Mouse (Mus musculus): ENCODE measurements around the gene Nufip2. TPM values are rescaled to one million over a fixed set of nuclear protein-coding genes. Genes with fewer than 3 reads are reported as not detected.

The Nufip2 gene
- polyA plus RNA-seq (2017; shearing (Covaris generic)), result 83.4 TPM

DNA sequence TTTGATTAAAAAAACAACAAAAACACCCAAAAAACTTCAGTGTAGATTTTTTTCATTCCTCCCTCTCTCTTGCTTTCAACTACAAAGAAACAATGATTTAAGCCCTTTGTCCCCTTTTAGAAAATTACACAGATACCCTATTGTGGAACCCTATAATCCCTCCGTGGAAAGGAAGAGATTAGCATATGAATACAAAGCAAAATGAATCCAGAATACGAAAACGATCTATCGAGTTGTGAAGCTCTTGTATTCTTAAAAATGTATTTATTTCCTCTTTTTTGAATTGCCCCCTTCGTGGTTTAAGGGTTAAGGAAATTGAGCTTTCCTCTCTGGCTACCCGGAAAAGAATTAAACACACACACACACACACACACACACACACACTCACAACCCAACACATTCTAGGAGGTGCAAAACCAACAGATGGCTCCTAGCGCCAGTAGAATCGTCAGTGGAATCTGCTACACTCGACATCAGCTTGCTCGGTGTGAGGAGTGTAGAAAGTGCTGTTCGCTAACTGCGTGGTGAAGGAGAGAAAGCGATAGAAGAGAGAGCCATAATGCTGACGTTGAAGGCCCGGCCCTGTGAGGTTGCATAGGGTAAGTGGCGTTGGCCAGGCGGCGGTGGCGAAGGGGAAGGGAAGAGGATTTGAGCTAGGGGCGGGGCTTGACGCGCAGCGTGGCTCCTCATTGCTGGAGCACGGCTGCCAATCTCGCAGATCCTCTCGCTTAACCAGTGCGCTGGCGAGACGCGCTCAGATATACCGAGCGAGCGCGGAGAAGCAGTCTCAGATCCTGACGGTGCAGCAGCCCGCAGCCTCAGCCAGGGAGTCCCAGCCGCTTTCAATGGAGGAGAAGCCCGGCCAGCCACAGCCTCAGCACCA is at the start of gene Nufip2:
Nufip2 (plus strand) TSS at position 773 of the 883 bp plus-strand sequence.

GRCm38 (mm10) chr11:77725183-77725582 is 39.2 kb downstream of the Nufip2 start, which contains the start of gene Cryba1:
Cryba1 (minus strand) TSS chr11:77725283.

GRCm38 (mm10) chr11:77762783-77763672 is 77.1 kb downstream of the Nufip2 start, which contains the start of gene Myo18a:
Myo18a (plus strand) TSS chr11:77763246.

GRCm38 (mm10) chr11:77787707-77788106 is 101.8 kb downstream of the Nufip2 start, which contains the start of gene Gm10277:
Gm10277 (minus strand) TSS chr11:77787747.

Other genes with a start within 250 kb of the Nufip2 start
- gene Coro6, start 223.7 kb upstream of the Nufip2 start, polyA plus RNA-seq (2017; shearing (Covaris generic)), result not detected
- 0.76 TPM for gene Ankrd13b, start 196.5 kb upstream of the Nufip2 start, polyA plus RNA-seq (2017; shearing (Covaris generic))
- 6.9 TPM for gene Git1, start 192.6 kb upstream of the Nufip2 start, polyA plus RNA-seq (2017; shearing (Covaris generic))
- gene Abhd15, start 171.0 kb upstream of the Nufip2 start, polyA plus RNA-seq (2017; shearing (Covaris generic)), result 1.9 TPM
- gene Trp53i13, start 170.2 kb upstream of the Nufip2 start, polyA plus RNA-seq (2017; shearing (Covaris generic)), result 17.0 TPM
- 0.73 TPM for gene Gm10392, start 167.0 kb upstream of the Nufip2 start, polyA plus RNA-seq (2017; shearing (Covaris generic))
- 7.1 TPM for gene Taok1, start 78.3 kb upstream of the Nufip2 start, polyA plus RNA-seq (2017; shearing (Covaris generic))
- gene Cryba1, start 39.1 kb downstream of the Nufip2 start, polyA plus RNA-seq (2017; shearing (Covaris generic)), result 0.20 TPM
- gene Myo18a, start 77.1 kb downstream of the Nufip2 start, polyA plus RNA-seq (2017; shearing (Covaris generic)), result 69.4 TPM
- 0.51 TPM for gene Gm10277, start 101.6 kb downstream of the Nufip2 start, polyA plus RNA-seq (2017; shearing (Covaris generic))
- gene Pipox, start 207.9 kb downstream of the Nufip2 start, polyA plus RNA-seq (2017; shearing (Covaris generic)), result 1.8 TPM
- not detected for gene Sez6, start 244.6 kb downstream of the Nufip2 start, polyA plus RNA-seq (2017; shearing (Covaris generic))